Mouse (Mus musculus): ENCODE data around the gene Nat8f4. TPM values are rescaled to one million over a fixed set of nuclear protein-coding genes. Genes with fewer than 3 reads are reported as not detected.
"Not testable (repeated sequence)": the region's sequence is repeated elsewhere in the genome, so short reads cannot be mapped to it uniquely, and the experiment has no call there.

Nat8f4 gene
- 10 to 100 TPM; 15.0 to 18.0 TPM for total RNA-seq (2021)
- long read RNA-seq, experiment 1, transcript Nat8f4-201 (4 exons, 3,019 nt), result major isoform, 6 of 15 reads
- long read RNA-seq, experiment 1, partial matches to known transcripts, result 3 of 15 reads
- long read RNA-seq, experiment 1, other reads (novel, unspliced or antisense), result 6 of 15 reads
- long read RNA-seq, experiment 2, partial matches to known transcripts, result 1 of 7 reads
- long read RNA-seq, experiment 2, other reads (novel, unspliced or antisense), result 4 of 7 reads

DNA sequence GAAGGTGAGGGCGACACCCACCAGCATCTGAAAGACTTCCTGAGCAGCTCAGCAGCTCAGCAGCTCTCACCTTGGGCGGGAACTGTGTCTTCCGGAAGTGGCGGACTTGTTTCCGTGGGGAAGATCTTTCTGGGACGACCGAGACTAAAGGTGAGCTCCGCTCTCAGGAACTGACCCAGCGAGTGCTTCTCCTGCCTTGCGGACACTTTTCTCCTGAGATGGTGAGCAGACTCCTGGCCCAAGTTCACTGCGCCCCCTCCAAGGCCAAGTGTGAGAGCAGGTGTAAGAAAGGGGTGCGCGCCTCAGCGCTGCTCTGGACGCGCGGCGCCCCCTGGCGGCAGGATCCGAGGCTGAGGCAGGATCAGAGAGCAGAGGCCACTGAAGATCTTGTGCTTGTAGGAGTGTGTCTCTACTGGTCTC is at the start of gene Nat8f4:
Gene Nat8f4, minus strand, starts transcription at position 243 of the 420 bp plus-strand sequence.
- peak; percentile 58 to 63 for DNase-seq (ENCODE audit: low spot score in 2 of 2)

GRCm38 (mm10) chr6:85948549-85948948 is 43.9 kb upstream of the Nat8f4 start:
- DNase-seq (ENCODE audit: low spot score in 2 of 2), result no peak

DNA sequence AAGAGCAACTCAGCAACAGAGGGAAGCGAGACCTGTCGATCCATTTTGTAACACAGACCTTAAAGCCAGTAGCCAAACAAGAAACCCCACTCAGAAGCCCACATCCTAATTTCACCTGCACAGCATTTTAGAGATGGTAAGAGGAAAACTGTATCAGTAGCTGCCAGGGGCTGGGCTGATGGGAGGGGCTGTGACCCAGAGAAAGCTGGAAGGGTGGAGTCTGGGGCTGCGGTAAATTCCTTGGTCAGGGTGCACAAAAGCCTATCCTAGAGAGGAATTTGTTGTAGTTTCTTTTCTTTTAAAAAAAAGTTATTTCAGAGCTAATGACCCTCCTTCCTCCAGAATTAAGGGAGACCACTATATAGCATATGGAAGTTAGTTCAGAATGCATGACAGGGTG is 37.8 kb upstream of the Nat8f4 start:
- no peak for DNase-seq (ENCODE audit: low spot score in 2 of 2)

DNA sequence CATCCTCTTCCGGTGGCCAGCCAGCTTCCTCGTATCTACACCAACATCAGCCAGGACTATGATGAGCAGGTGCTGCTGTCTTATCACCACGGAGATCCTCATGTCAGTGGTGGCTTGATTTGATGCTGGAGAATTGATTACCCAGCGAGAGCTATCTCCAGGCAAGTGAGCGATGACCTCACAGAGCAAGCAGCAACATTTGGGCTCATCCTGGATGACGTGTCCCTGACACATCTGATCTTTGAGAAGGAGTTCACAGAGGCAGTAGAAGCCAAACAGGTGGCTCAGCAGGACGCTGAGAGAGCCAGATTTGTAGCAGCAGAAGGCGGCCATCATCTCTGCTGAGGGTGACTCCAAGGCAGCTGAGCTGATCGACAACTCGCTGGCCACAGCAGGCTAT is 34.0 kb upstream of the Nat8f4 start:
- DNase-seq (ENCODE audit: low spot score in 2 of 2), result no peak

- peak; percentile 63 to 78 for DNase-seq (ENCODE audit: low spot score in 2 of 2)
Measured at GRCm38 (mm10) chr6:85936508-85937465, 32.1 kb upstream of the Nat8f4 start.

DNA sequence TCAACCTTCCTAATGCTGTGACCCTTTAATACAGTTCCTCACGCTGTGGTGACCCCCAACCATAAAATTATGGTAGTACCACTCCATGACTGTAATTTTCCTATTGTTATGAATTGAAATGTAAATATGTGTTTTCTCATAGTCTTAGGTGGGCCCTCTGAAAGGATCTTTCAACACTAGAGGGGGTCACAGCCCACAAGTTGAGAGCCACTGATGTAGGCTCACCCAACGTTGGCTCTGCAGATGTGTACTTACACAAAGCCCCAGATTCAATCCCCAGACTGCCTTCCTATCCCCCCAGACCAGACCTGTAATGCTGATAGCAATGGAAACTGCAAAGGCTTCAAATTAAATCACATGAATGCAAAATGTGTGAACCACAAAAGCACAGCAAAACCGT is 31.0 kb upstream of the Nat8f4 start:
- no peak for DNase-seq (ENCODE audit: low spot score in 2 of 2)

GRCm38 (mm10) chr6:85934047-85934446 is 29.4 kb upstream of the Nat8f4 start:
- no peak for DNase-seq (ENCODE audit: low spot score in 2 of 2)

DNA sequence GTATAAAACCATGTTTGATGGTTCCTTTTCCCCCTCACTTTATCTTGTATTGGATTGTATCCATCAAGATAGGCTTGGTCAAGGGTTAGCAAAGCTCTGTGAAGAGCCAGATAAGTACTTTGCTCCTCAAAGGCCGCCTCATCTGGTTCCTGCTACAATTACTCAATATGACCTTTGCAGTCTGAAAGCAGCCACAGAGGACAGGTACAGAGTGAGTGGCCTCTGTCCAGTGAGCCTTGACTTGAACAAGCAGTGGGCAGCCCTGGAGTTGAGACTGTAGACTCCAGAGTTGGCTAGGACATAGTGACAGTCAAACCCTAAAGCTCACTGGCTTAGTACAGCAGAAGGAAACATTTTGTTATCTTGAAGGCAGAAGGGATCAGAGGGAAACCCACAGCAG is 24.6 kb upstream of the Nat8f4 start:
- no peak for DNase-seq (ENCODE audit: low spot score in 2 of 2)

DNA sequence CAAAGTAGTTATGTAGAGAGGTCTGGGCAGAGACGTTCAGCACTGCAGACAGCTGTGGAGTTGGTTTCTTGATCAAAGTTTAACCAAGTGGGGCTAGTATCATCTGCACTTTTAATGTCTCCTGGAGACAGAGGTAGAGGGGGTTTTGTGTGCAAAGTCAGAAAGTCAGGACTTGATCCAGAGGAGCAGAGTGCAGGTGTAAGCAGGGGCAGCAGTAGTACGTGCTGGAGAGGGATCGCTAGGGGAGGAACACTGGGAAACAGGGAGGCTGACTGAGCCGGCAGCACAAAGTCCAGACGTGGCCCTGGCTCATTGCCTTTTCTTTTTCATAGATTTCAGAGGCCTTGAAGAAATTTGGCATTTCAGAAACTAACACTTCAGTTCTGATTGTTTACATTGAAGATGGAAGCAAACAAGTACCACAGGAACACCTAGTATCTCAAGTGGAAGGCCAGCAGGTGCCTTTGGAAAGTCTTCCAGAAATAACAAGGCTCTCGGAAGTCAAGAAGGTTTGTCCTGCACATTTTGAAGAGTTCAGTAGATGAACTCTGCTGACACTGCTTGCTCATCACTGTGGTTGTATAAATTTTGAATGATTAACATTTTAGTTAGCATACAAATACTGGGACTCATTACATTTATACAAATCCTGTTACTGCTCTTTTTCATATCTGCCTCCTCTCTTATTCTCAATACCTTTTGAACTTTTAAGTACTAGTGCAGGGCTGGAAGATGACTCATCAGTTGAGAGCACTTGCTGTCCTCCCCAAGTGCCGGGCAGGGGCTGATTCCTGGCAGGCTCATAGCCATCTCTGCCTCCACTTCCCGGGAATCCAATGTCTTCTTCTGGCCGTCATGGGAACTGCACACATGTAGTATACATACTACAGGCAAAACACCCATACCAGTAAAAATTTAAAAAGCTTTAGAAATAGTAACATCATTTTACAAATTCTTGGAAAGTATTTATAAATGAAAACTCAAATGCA is 23.1 kb upstream of the Nat8f4 start:
- DNase-seq (ENCODE audit: low spot score in 2 of 2), result no peak

DNA sequence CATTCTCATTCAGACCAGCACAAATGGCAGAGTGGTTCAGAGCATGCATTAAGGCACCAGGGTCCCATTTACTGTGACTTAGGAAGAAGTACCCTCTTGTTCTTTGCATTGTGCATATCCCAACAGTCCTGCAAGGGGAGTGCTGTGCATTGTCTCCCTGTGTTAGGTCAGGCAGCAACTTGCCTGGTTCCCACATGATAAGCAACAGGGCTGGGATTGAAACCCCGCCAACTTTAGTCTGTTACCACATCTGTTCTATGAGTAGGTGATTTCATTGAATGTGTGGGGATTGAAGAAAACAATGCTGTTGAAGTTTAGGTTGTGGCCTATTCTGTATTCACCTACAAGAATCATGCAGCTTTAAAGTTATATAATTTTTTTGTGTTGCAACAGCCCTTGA is 22.0 kb upstream of the Nat8f4 start:
- DNase-seq (ENCODE audit: low spot score in 2 of 2), result no peak

DNA sequence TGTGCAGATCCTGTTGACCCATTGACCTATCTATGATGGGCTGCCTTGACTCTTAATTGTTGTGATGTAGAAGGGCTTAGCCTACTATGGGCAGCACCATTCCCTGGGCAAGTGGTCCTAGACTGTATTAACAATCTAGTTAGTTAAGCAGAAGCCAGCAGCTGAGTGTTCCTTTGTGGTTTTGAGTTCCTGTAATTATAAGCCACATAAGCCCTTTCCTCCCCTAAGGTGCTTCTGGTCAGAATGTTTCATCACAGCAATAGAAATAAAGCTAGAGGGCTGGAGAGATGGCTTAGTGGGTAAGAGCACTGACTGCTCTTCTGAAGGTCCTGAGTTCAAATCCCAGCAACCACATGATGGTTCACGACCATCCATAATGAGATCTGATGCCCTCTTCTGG is 19.0 kb upstream of the Nat8f4 start:
- no peak for DNase-seq (ENCODE audit: low spot score in 2 of 2)

- DNase-seq (ENCODE audit: low spot score in 2 of 2), result no peak
Measured at GRCm38 (mm10) chr6:85919401-85919800, 14.7 kb upstream of the Nat8f4 start.

GRCm38 (mm10) chr6:85918341-85918740 is 13.7 kb upstream of the Nat8f4 start:
- DNase-seq (ENCODE audit: low spot score in 2 of 2), result not testable (repeated sequence)

DNA sequence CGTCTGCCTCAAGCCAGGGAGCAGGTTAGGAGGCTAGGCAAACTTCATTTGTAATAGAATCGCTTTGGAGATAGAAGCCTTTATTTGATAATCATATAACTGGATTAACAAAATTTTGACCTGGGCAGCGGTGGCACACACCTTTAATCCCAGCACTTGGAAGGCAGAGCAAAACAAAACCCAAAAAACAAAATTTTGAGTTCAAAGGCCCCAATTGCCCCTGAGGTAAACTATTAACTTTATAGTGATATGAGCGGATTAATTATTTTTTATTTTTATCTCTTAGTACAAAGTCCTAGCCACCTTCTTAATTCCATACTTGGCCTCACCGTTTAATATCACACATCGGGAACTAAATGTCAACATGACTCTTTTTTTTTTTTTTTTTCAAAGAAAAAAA is 11.9 kb upstream of the Nat8f4 start:
- no peak for DNase-seq (ENCODE audit: low spot score in 2 of 2)

GRCm38 (mm10) chr6:85915539-85916513 is 11.1 kb upstream of the Nat8f4 start, which contains the start of gene Nat8f1:
Nat8f1 (minus strand) TSS chr6:85915687.
- DNase-seq (ENCODE audit: low spot score in 2 of 2), result peak; percentile 58 to 80

DNA sequence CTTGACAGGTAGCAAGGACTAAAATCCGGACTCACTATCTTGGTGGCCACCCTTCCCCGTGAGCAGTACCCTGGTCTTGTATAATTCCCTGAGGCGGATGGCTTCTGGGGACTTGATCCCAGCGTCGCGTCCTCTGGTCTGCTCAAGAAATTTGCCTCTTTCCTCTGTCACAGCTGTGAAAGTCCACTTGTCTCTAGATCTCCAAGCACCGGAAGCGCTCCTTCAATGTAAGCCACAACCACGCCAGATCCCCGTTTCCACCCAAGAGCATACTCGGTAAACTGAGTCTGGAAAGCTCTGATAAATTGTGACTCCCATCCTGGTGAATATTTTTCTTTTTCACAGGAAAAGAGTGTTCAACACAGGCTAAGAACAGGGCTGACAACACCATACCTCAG is 10.5 kb upstream of the Nat8f4 start:
- DNase-seq (ENCODE audit: low spot score in 2 of 2), result no peak

- no peak for DNase-seq (ENCODE audit: low spot score in 2 of 2)
Measured at GRCm38 (mm10) chr6:85911587-85911986, 6.9 kb upstream of the Nat8f4 start, which contains the start of gene Tprkb. Tprkb (plus strand) TSS chr6:85911865.

DNA sequence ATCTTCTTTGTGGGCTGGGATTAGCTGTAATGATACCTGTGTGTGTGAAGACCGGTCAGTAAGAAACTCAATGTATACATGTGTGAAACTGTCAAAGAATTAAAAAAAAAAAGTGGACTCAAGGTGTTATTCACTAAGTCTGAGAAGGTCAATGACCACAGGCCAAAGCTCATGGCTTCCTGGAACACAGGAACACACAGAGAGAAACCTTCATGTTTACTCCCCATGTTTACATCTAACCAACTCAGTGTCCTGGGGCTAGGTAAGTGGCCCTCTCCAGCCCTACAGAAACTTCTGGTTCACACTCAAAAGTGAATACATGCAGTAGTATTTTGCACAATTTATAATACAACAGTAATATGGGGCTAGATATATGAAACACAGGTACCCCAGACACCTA is 5.0 kb upstream of the Nat8f4 start:
- no peak for DNase-seq (ENCODE audit: low spot score in 2 of 2)

- DNase-seq (ENCODE audit: low spot score in 2 of 2), result no peak
Measured at GRCm38 (mm10) chr6:85908341-85908740, 3.7 kb upstream of the Nat8f4 start.

DNA sequence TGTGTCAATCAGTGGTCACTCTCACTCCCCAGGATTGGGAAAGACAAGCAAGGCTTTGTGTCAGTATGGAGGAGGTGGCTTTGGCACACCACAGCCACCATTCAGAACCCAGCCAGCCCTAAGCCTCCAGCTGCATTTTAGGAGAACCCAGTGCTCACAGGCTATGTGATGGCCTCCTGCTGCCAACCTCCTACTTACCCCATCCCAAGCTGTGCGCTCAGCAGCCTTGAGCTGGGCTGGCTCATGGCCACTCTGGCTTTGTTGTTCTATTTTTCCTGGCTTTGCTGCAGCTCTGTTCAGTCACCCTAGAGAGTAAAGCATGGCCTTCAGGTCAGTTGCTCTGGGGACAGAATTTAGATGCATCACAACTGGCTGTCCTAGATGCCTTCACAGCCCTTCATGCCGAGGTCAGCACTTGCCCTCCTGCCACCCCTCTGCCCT is 2.2 kb upstream of the Nat8f4 start:
- DNase-seq (ENCODE audit: low spot score in 2 of 2), result peak in 1 of 2 experiments; percentile 27

Measured in adrenal gland, postnatal 4 days (tissue).